Mouse (Mus musculus): ENCODE data around the gene Ly75. TPM values are rescaled to one million over a fixed set of nuclear protein-coding genes. Genes with fewer than 3 reads are reported as not detected.

The Ly75 gene
- polyA plus RNA-seq, 1 experiment from 2014 or later = 1.2 TPM

DNA sequence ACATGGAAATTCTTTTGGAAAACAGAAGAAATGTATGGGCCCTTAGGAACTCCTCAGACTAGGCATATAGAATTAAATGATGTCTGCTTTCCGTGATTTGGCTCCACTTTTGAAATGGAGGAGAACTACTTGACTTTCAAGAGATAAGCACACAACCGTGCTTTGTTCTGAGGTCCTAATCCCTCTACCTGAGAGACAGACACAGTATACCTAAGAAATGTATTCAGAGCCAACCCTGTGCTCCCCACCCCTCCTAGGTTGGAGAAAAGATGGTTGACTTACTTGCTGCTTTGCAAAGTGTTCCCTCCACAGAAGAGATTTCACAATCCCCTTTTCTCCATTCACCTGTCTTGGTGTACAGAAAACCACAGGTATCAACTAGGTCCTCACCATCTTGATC is 126.4 kb downstream of the Ly75 start:
- 0 out of 2 replicates have a peak, but pooled peaks cover 4% of the 10 kb centered on the region for H3K36me3 ChIP-seq (replicated peaks)
- H3K27me3 ChIP-seq = no peaks in the 10 kb centered on the region
- H3K4me1 ChIP-seq = no peaks in the 10 kb centered on the region
- H3K4me2 ChIP-seq = no peak overlapping the region
- no peak for ATAC-seq (ENCODE audit: low FRiP score)
- H3K4me3 ChIP-seq (replicated peaks) = no peak overlapping the region
- WGBS = 86% methylated on average over 2 of the region's 2 CpGs
- H3K27ac ChIP-seq = no peak overlapping the region
- no peak overlapping the region for H3K9ac ChIP-seq
- 0 out of 2 replicates have a peak, but pooled peaks cover 6% of the 10 kb centered on the region for H3K9me3 ChIP-seq

DNA sequence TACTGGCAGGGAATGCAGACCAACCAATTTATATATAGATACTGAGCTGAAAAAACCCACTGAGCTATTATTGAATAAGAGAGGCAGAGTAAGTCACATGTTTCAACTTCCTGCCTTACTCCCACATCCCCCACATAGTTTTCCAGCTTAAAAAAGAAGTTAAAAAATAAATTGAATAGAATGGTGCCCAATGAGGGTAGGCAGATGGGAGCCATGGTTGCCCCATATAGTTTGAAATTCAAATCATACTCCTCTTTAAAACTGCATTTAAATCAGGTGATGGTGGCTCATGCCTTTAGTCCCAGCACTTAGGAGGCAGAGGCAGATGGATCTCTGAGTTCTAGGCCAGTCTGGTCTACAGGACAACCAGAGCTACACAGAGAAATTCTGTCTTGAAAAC is 129.6 kb downstream of the Ly75 start:
- ATAC-seq (ENCODE audit: low FRiP score) = no peak
- Histone ChIP-seq H3K27ac (no peak overlapping the region), H3K4me1 (no peaks in the 10 kb centered on the region), H3K4me2 (no peak overlapping the region), H3K9ac (no peak overlapping the region), H3K4me3 (replicated peaks) (no peak overlapping the region), H3K36me3 (replicated peaks) (peaks cover 15% of the 10 kb centered on the region; the same call in 1 of the 2 replicates), H3K27me3 (no peaks in the 10 kb centered on the region), H3K9me3 (0 out of 2 replicates have a peak, but pooled peaks cover 6% of the 10 kb centered on the region)

GRCm38 (mm10) chr2:60252782-60253181 is 130.3 kb downstream of the Ly75 start:
- Histone ChIP-seq H3K9ac (no peak overlapping the region), H3K27me3 (no peaks in the 10 kb centered on the region), H3K9me3 (0 out of 2 replicates have a peak, but pooled peaks cover under 1% of the 10 kb centered on the region), H3K4me1 (no peaks in the 10 kb centered on the region), H3K4me3 (replicated peaks) (no peak overlapping the region), H3K36me3 (replicated peaks) (peaks cover 15% of the 10 kb centered on the region; the same call in 1 of the 2 replicates), H3K4me2 (no peak overlapping the region), H3K27ac (no peak overlapping the region)
- WGBS = 84% methylated on average over 4 of the region's 4 CpGs
- ATAC-seq (ENCODE audit: low FRiP score) = no peak

Other genes starting within 250 kb of the Ly75 start
- gene Baz2b, start 173.5 kb downstream of the Ly75 start, polyA plus RNA-seq (2016; fragmentation: Nextera tagmentation; extraction: Ambion mirVana) = 82.4 and 85.6 TPM in 2 replicates
- 99.0 and 99.9 TPM in 2 replicates for gene March7, start 173.4 kb downstream of the Ly75 start, polyA plus RNA-seq (2016; fragmentation: Nextera tagmentation; extraction: Ambion mirVana)
- 9.3 and 13.2 TPM in 2 replicates for gene Cd302, start 98.8 kb downstream of the Ly75 start, polyA plus RNA-seq (2016; fragmentation: Nextera tagmentation; extraction: Ambion mirVana)
- gene Pla2r1, start 170.0 kb upstream of the Ly75 start, polyA plus RNA-seq (2016; fragmentation: Nextera tagmentation; extraction: Ambion mirVana) = 0.83 and 1.5 TPM in 2 replicates